Mouse (Mus musculus): Measurements from ENCODE around the gene Zfp704. TPM values are rescaled to one million over a fixed set of nuclear protein-coding genes. Genes with fewer than 3 reads are reported as not detected.

Gene Zfp704
- polyA plus RNA-seq, 1 experiment = 0.08 TPM

- Histone ChIP-seq H3K4me3 (replicated peaks) (no peak overlapping the region), H3K27me3 (ENCODE audit: control insufficient read depth) (peaks cover 10% of the 10 kb centered on the region), H3K4me1 (ENCODE audit: control insufficient read depth) (peaks cover 18% of the 10 kb centered on the region), H3K9me3 (ENCODE audit: control insufficient read depth, low read length) (no peaks in the 10 kb centered on the region), H3K36me3 (ENCODE audit: control insufficient read depth) (no peaks in the 10 kb centered on the region)
- TF ChIP-seq GATA1 (IDR thresholded peaks at IDR 0.05; ENCODE audit: low read length) = no peak
- no peak for TF ChIP-seq TAL1 (IDR thresholded peaks at IDR 0.05; ENCODE audit: low read length)
Observed at GRCm38 (mm10) chr3:9603866-9604265, 6.0 kb downstream of the Zfp704 start.

- Histone ChIP-seq H3K4me1 (ENCODE audit: control insufficient read depth) (peaks cover 17% of the 10 kb centered on the region), H3K36me3 (ENCODE audit: control insufficient read depth) (no peaks in the 10 kb centered on the region), H3K27me3 (ENCODE audit: control insufficient read depth) (no peaks in the 10 kb centered on the region), H3K4me3 (replicated peaks) (no peak overlapping the region), H3K9me3 (ENCODE audit: control insufficient read depth, low read length) (no peaks in the 10 kb centered on the region)
- TF ChIP-seq TAL1 (IDR thresholded peaks at IDR 0.05; ENCODE audit: low read length) (no peak), GATA1 (IDR thresholded peaks at IDR 0.05; ENCODE audit: low read length) (no peak)
Observed at GRCm38 (mm10) chr3:9600577-9600976, 9.3 kb downstream of the Zfp704 start.

- H3K4me1 ChIP-seq (ENCODE audit: control insufficient read depth) = peaks cover 17% of the 10 kb centered on the region
- H3K27me3 ChIP-seq (ENCODE audit: control insufficient read depth) = no peaks in the 10 kb centered on the region
- TF ChIP-seq GATA1 (IDR thresholded peaks at IDR 0.05; ENCODE audit: low read length) (no peak), TAL1 (IDR thresholded peaks at IDR 0.05; ENCODE audit: low read length) (no peak)
- H3K4me3 ChIP-seq (replicated peaks) = no peak overlapping the region
- no peaks in the 10 kb centered on the region for H3K36me3 ChIP-seq (ENCODE audit: control insufficient read depth)
- H3K9me3 ChIP-seq (ENCODE audit: control insufficient read depth, low read length) = no peaks in the 10 kb centered on the region
Observed at GRCm38 (mm10) chr3:9599738-9600410, 10.0 kb downstream of the Zfp704 start.

- Histone ChIP-seq H3K27me3 (ENCODE audit: control insufficient read depth) (no peaks in the 10 kb centered on the region), H3K9me3 (ENCODE audit: control insufficient read depth, low read length) (no peaks in the 10 kb centered on the region), H3K4me1 (ENCODE audit: control insufficient read depth) (peaks cover 12% of the 10 kb centered on the region), H3K36me3 (ENCODE audit: control insufficient read depth) (no peaks in the 10 kb centered on the region), H3K4me3 (replicated peaks) (no peak overlapping the region)
- TF ChIP-seq GATA1 (IDR thresholded peaks at IDR 0.05; ENCODE audit: low read length) (no peak), TAL1 (IDR thresholded peaks at IDR 0.05; ENCODE audit: low read length) (no peak)
Observed at GRCm38 (mm10) chr3:9598061-9598460, 11.8 kb downstream of the Zfp704 start.

GRCm38 (mm10) chr3:9594457-9594856, 15.4 kb downstream of the Zfp704 start:
- H3K27me3 ChIP-seq (ENCODE audit: control insufficient read depth) = no peaks in the 10 kb centered on the region
- no peaks in the 10 kb centered on the region for H3K9me3 ChIP-seq (ENCODE audit: control insufficient read depth, low read length)
- TF ChIP-seq TAL1 (IDR thresholded peaks at IDR 0.05; ENCODE audit: low read length) (no peak), GATA1 (IDR thresholded peaks at IDR 0.05; ENCODE audit: low read length) (no peak)
- H3K4me3 ChIP-seq (replicated peaks) = no peak overlapping the region
- no peaks in the 10 kb centered on the region for H3K36me3 ChIP-seq (ENCODE audit: control insufficient read depth)
- peaks cover 16% of the 10 kb centered on the region for H3K4me1 ChIP-seq (ENCODE audit: control insufficient read depth)

GRCm38 (mm10) chr3:9593832-9594231, 16.1 kb downstream of the Zfp704 start:
- no peak for TF ChIP-seq GATA1 (IDR thresholded peaks at IDR 0.05; ENCODE audit: low read length)
- TF ChIP-seq TAL1 (IDR thresholded peaks at IDR 0.05; ENCODE audit: low read length) = no peak
- Histone ChIP-seq H3K36me3 (ENCODE audit: control insufficient read depth) (no peaks in the 10 kb centered on the region), H3K4me1 (ENCODE audit: control insufficient read depth) (peaks cover 18% of the 10 kb centered on the region), H3K27me3 (ENCODE audit: control insufficient read depth) (no peaks in the 10 kb centered on the region), H3K4me3 (replicated peaks) (no peak overlapping the region), H3K9me3 (ENCODE audit: control insufficient read depth, low read length) (no peaks in the 10 kb centered on the region)

GRCm38 (mm10) chr3:9591416-9592110, 18.3 kb downstream of the Zfp704 start:
- Histone ChIP-seq H3K9me3 (ENCODE audit: control insufficient read depth, low read length) (no peaks in the 10 kb centered on the region; the same call in 1 of the 2 replicates), H3K4me1 (ENCODE audit: control insufficient read depth) (peaks cover 10% of the 10 kb centered on the region), H3K36me3 (ENCODE audit: control insufficient read depth) (no peaks in the 10 kb centered on the region), H3K27me3 (ENCODE audit: control insufficient read depth) (no peaks in the 10 kb centered on the region), H3K4me3 (replicated peaks) (no peak overlapping the region)
- TF ChIP-seq GATA1 (IDR thresholded peaks at IDR 0.05; ENCODE audit: low read length) (no peak), TAL1 (IDR thresholded peaks at IDR 0.05; ENCODE audit: low read length) (no peak)

- H3K27me3 ChIP-seq (ENCODE audit: control insufficient read depth) = no peaks in the 10 kb centered on the region
- peaks cover 24% of the 10 kb centered on the region for H3K4me1 ChIP-seq (ENCODE audit: control insufficient read depth)
- H3K9me3 ChIP-seq (ENCODE audit: control insufficient read depth, low read length) = no peaks in the 10 kb centered on the region; the same call in 1 of the 2 replicates
- H3K4me3 ChIP-seq (replicated peaks) = no peak overlapping the region
- no peaks in the 10 kb centered on the region; the same call in 1 of the 2 replicates for H3K36me3 ChIP-seq (ENCODE audit: control insufficient read depth)
- no peak for TF ChIP-seq TAL1 (IDR thresholded peaks at IDR 0.05; ENCODE audit: low read length)
- TF ChIP-seq GATA1 (IDR thresholded peaks at IDR 0.05; ENCODE audit: low read length) = no peak
Observed at GRCm38 (mm10) chr3:9588635-9589034, 21.2 kb downstream of the Zfp704 start.

- Histone ChIP-seq H3K27me3 (ENCODE audit: control insufficient read depth) (no peaks in the 10 kb centered on the region), H3K36me3 (ENCODE audit: control insufficient read depth) (peaks cover 3% of the 10 kb centered on the region), H3K4me1 (ENCODE audit: control insufficient read depth) (peaks cover 37% of the 10 kb centered on the region), H3K4me3 (replicated peaks) (no peak overlapping the region), H3K9me3 (ENCODE audit: control insufficient read depth, low read length) (no peaks in the 10 kb centered on the region; the same call in 1 of the 2 replicates)
- TF ChIP-seq GATA1 (IDR thresholded peaks at IDR 0.05; ENCODE audit: low read length) (no peak), TAL1 (IDR thresholded peaks at IDR 0.05; ENCODE audit: low read length) (no peak)
Observed at GRCm38 (mm10) chr3:9587304-9587703, 22.6 kb downstream of the Zfp704 start.
